Mouse (Mus musculus): Measurements from ENCODE around the gene Drd5. TPM values are rescaled to one million over a fixed set of nuclear protein-coding genes. Genes with fewer than 3 reads are reported as not detected.

The Drd5 gene
- total and polyA plus RNA-seq, 3 experiments = not detected

DNA sequence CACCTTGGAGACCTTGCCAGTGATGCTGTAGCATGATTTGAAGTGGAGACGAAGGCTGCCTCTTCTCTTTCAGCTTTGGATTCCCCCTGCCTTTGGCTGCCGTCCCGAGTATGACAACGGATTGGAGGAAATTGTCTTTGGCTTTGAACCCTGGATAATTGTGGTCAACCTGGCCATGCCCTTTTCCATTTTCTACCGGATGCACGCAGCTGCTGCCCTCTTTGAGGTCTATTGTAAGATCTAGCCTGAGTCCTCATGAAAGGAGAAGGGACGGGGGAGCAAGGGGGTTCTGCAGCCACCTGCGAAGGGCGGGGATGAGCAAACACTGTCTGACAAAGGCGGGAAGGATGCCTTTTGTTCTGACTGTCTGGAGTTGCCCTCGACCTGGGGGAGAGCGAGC lies 16.5 kb upstream of the Drd5 start:
- Histone ChIP-seq H3K27ac (no peak overlapping the region), H3K79me2 (replicated peaks; ENCODE audit: control insufficient read depth, insufficient read depth, low read length) (no peaks in the 10 kb centered on the region), H3K27me3 (ENCODE audit: control insufficient read depth, insufficient read depth, low read length) (no peaks in the 10 kb centered on the region), H3K4me1 (ENCODE audit: control insufficient read depth, insufficient read depth, low read length) (no peaks in the 10 kb centered on the region), H3K36me3 (ENCODE audit: control insufficient read depth, insufficient read depth, low read length) (no peaks in the 10 kb centered on the region), H3K9ac (ENCODE audit: low read depth, low read length) (no peak overlapping the region), H3K4me3 (no peak overlapping the region)
- no peak for DNase-seq
- no peak for TF ChIP-seq POLR2A (IDR thresholded peaks at IDR 0.05; ENCODE audit: insufficient read depth, low read depth, low read length)
- no peak for TF ChIP-seq CTCF (IDR thresholded peaks at IDR 0.05)
- no peak for TF ChIP-seq EP300 (IDR thresholded peaks at IDR 0.05; ENCODE audit: insufficient read depth, low read depth, low read length)
- 40% methylated on average over 12 of the region's 12 CpGs for WGBS
- intact Hi-C loops (cut with DNase I) = no loop called here

DNA sequence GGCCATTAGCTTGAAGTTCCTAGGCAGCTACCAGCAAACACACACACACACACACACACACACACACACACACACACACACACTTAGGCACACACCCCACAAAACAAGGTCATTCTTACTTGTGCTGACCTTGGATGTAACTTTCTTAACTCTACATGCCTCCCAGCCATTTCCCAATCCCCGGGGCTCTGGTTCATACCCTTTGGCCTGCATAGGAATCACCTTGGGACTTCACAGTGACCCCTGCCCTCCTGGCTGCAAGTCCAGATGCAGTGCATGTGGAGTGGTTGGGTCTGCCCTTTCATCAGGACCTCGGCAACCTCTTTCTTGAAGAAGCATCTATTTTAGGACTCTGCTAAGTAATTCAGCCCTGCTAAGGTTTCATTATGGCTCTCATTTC lies 13.9 kb upstream of the Drd5 start:
- no peak overlapping the region for H3K4me3 ChIP-seq
- no peaks in the 10 kb centered on the region for H3K79me2 ChIP-seq (replicated peaks; ENCODE audit: control insufficient read depth, insufficient read depth, low read length)
- intact Hi-C loops (cut with DNase I) = loop anchor here (5.0 kb wide), 1 partner anchor 162 kb away; no protein-coding TSS in a partner anchor
- no peaks in the 10 kb centered on the region for H3K4me1 ChIP-seq (ENCODE audit: control insufficient read depth, insufficient read depth, low read length)
- WGBS = 65% methylated on average over 2 of the region's 2 CpGs
- no peak overlapping the region for H3K9ac ChIP-seq (ENCODE audit: low read depth, low read length)
- DNase-seq = no peak
- H3K36me3 ChIP-seq (ENCODE audit: control insufficient read depth, insufficient read depth, low read length) = no peaks in the 10 kb centered on the region
- TF ChIP-seq CTCF (IDR thresholded peaks at IDR 0.05) (no peak), EP300 (IDR thresholded peaks at IDR 0.05; ENCODE audit: insufficient read depth, low read depth, low read length) (no peak), POLR2A (IDR thresholded peaks at IDR 0.05; ENCODE audit: insufficient read depth, low read depth, low read length) (no peak)
- H3K27me3 ChIP-seq (ENCODE audit: control insufficient read depth, insufficient read depth, low read length) = no peaks in the 10 kb centered on the region
- H3K27ac ChIP-seq = no peak overlapping the region

DNA sequence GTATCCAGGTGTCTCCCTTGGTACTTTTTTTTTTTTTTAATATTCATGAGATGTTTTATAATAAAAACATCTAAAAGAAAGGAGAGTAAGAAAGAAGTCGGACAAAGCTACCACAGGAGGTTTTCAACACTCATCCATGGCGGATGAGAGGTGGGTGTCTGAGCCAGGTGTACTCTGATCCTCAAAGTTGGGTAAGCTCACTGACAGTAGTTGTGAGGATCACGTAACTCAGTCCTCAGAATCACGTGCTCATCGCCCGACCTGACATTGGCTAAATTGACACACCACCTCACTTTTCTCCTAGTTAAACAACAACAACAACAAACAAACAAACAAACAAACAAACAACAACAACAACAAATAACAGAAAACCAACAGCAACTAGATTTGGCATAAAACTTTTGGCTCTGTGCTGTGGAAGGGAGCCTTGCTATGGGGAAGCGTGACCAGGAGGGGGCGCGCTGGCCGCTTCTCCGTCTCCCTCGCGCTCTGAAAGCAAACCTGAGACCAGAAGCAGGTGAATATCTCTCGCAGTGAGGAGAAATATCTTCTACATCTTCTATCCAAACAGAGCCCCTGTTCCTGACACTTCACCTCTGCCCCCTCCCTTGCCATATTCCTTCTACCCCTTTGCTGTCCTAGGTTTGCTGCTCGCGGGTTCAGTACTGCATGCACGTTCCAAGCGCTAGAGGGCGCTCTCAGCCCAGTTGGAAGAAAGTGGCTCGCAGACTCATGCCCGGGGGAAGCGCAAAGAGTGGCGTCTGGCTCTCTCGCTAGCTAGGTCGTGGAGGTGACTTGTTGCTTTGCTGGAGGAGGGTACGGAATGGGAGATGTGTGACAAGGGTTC lies 11.7 kb upstream of the Drd5 start:
- intact Hi-C loops (cut with DNase I) = loop anchor here (1.0 to 5.0 kb wide), 4 partner anchors 160 to 325 kb away; no protein-coding TSS in a partner anchor
- Histone ChIP-seq H3K9ac (ENCODE audit: low read depth, low read length) (no peak overlapping the region), H3K79me2 (replicated peaks; ENCODE audit: control insufficient read depth, insufficient read depth, low read length) (no peaks in the 10 kb centered on the region), H3K27ac (no peak overlapping the region), H3K36me3 (ENCODE audit: control insufficient read depth, insufficient read depth, low read length) (no peaks in the 10 kb centered on the region), H3K4me1 (ENCODE audit: control insufficient read depth, insufficient read depth, low read length) (no peaks in the 10 kb centered on the region), H3K4me3 (peak overlapping the region; percentile 44; the same call in 1 of the 2 replicates), H3K27me3 (ENCODE audit: control insufficient read depth, insufficient read depth, low read length) (no peaks in the 10 kb centered on the region)
- WGBS = 8% methylated on average over 26 of the region's 26 CpGs
- no peak for TF ChIP-seq POLR2A (IDR thresholded peaks at IDR 0.05; ENCODE audit: insufficient read depth, low read depth, low read length)
- TF ChIP-seq EP300 (IDR thresholded peaks at IDR 0.05; ENCODE audit: insufficient read depth, low read depth, low read length) = 0 out of 2 replicates have a peak, but pooled peaks have one; percentile 66
- peak; percentile 94 for TF ChIP-seq CTCF (IDR thresholded peaks at IDR 0.05)
- peak; percentile 85 to 91 for DNase-seq

DNA sequence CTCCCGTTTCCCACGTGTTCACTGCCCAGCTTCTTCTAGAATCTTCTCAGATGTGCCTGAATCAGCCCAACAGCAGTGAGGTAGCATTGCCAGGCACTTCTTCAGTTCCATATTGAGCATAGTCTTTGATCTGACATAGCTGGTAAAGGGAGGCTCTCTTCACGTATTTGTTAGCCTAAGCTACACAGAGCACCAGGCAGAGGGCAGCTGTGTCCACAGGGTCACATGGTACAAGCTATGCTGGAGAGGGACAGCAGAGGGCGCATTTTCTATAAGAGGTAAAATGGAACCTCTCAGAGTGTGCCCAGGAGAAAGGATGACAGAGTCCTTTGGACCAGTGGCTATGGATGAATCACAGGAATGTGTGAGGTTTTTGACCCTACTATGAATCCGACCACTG lies 10.3 kb upstream of the Drd5 start:
- TF ChIP-seq EP300 (IDR thresholded peaks at IDR 0.05; ENCODE audit: insufficient read depth, low read depth, low read length) (no peak), CTCF (IDR thresholded peaks at IDR 0.05) (peak; percentile 71)
- no peak overlapping the region for H3K27ac ChIP-seq
- H3K4me1 ChIP-seq (ENCODE audit: control insufficient read depth, insufficient read depth, low read length) = no peaks in the 10 kb centered on the region
- no peak overlapping the region for H3K9ac ChIP-seq (ENCODE audit: low read depth, low read length)
- H3K36me3 ChIP-seq (ENCODE audit: control insufficient read depth, insufficient read depth, low read length) = no peaks in the 10 kb centered on the region
- intact Hi-C loops (cut with DNase I) = loop anchor here (5.0 kb wide), 1 partner anchor 158 kb away; no protein-coding TSS in a partner anchor
- H3K4me3 ChIP-seq = no peak overlapping the region
- no peaks in the 10 kb centered on the region for H3K79me2 ChIP-seq (replicated peaks; ENCODE audit: control insufficient read depth, insufficient read depth, low read length)
- DNase-seq = peak; percentile 35 to 40
- WGBS = 49% methylated on average over 5 of the region's 5 CpGs
- no peaks in the 10 kb centered on the region for H3K27me3 ChIP-seq (ENCODE audit: control insufficient read depth, insufficient read depth, low read length)

DNA sequence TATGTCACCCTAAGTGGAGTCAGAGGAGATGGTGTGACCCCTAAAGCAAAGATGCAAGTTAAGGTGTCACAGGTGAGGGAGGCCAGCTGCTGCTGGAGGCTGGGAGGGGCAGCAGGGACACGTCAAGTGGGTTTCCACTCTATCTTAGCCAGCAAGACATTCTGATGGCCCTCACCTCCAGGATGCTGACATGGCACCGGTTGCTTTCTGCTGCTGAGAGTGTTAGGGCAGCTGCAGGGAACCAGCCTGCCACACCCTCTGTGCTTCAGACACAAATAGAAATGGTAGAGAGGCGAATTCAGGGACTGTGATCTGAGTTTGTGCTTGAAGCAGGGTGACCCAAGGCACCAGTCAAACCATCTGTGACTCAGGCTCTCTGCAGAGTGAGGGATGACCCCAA lies 9.4 kb upstream of the Drd5 start:
- WGBS = 46% methylated on average over 3 of the region's 3 CpGs
- H3K9ac ChIP-seq (ENCODE audit: low read depth, low read length) = no peak overlapping the region
- H3K27me3 ChIP-seq (ENCODE audit: control insufficient read depth, insufficient read depth, low read length) = no peaks in the 10 kb centered on the region
- H3K27ac ChIP-seq = no peak overlapping the region
- no peaks in the 10 kb centered on the region for H3K79me2 ChIP-seq (replicated peaks; ENCODE audit: control insufficient read depth, insufficient read depth, low read length)
- TF ChIP-seq EP300 (IDR thresholded peaks at IDR 0.05; ENCODE audit: insufficient read depth, low read depth, low read length) (no peak), POLR2A (IDR thresholded peaks at IDR 0.05; ENCODE audit: insufficient read depth, low read depth, low read length) (no peak), CTCF (IDR thresholded peaks at IDR 0.05) (no peak)
- DNase-seq = no peak
- no peak overlapping the region for H3K4me3 ChIP-seq
- no peaks in the 10 kb centered on the region for H3K36me3 ChIP-seq (ENCODE audit: control insufficient read depth, insufficient read depth, low read length)
- no peaks in the 10 kb centered on the region for H3K4me1 ChIP-seq (ENCODE audit: control insufficient read depth, insufficient read depth, low read length)
- intact Hi-C loops (cut with DNase I) = loop anchor here (5.0 kb wide), 1 partner anchor 158 kb away; no protein-coding TSS in a partner anchor

DNA sequence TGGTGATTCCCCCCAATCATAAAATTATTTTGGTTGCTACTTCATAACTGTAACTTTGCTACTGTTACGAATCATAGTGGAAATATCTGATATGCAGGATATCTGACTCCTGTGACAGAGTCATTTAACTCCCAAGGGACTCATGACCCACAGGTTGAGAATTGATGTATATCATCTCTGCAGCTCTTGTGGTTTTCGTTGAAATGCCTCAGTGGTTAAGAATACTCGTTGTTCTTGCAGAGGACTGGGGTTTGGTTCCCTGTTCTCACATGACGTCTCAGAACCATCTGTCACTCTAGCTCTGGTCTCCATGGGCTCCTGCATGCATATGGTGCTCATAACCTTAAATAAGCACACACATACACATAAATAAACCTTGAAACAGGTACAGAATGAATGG lies 14.2 kb downstream of the Drd5 start:
- intact Hi-C loops (cut with DNase I) = no loop called here
- H3K4me3 ChIP-seq = no peak overlapping the region
- DNase-seq = no peak
- H3K79me2 ChIP-seq (replicated peaks; ENCODE audit: control insufficient read depth, insufficient read depth, low read length) = no peaks in the 10 kb centered on the region
- no peak overlapping the region for H3K27ac ChIP-seq
- no peaks in the 10 kb centered on the region for H3K4me1 ChIP-seq (ENCODE audit: control insufficient read depth, insufficient read depth, low read length)
- H3K27me3 ChIP-seq (ENCODE audit: control insufficient read depth, insufficient read depth, low read length) = no peaks in the 10 kb centered on the region
- TF ChIP-seq CTCF (IDR thresholded peaks at IDR 0.05) = no peak
- no peak for TF ChIP-seq POLR2A (IDR thresholded peaks at IDR 0.05; ENCODE audit: insufficient read depth, low read depth, low read length)
- H3K9ac ChIP-seq (ENCODE audit: low read depth, low read length) = no peak overlapping the region
- H3K36me3 ChIP-seq (ENCODE audit: control insufficient read depth, insufficient read depth, low read length) = no peaks in the 10 kb centered on the region
- 61% methylated on average over 4 of the region's 4 CpGs for WGBS
